Mouse (Mus musculus) liver, embryonic 14.5 days (tissue): ENCODE results near the gene Acot7.

Source experiments
- CTCF ChIP-seq: IDR thresholded peaks from 2 replicates; pipeline ENCODE4 v1.5.1; 2016; ENCODE audit warnings: antibody characterized with exemption, low read depth, control low read depth
- EP300 ChIP-seq: IDR thresholded peaks from 2 replicates; pipeline ENCODE4 v1.6.1; 2016; ENCODE audit warnings: antibody characterized with exemption, low read depth

- TF ChIP-seq EP300 = no peak
- TF ChIP-seq CTCF = no peak
Measured at GRCm38 (mm10) chr4:152315498-152316213, 137.7 kb downstream of the Acot7 start.
